Mouse (Mus musculus) frontal cortex, adult 2 months (tissue): ENCODE data around the gene Tnfaip2. TPM values are rescaled to one million over a fixed set of nuclear protein-coding genes. Genes with fewer than 3 reads are reported as not detected.
A peak's percentile ranks its signal among the peaks of the same experiment; 100 is the strongest.

ENCODE experiments used
- DNase-seq, 2 experiments: peaks; one replicate each; pipeline ENCODE4 v3.0.0; 2022; ENCODE audit warnings: low spot score in 1 of 2; ENCODE audit errors: extremely low spot score in 1 of 2
- polyA plus RNA-seq: library from polyadenylated mRNA; depleted of rRNA; stranded (reverse); fragments of >200 nt; gene quantifications from 2 replicates; pipeline ENCODE4 v1.2.3, GENCODE M21; 2012

Tnfaip2 gene
- polyA plus RNA-seq, 1 experiment: 1.0 TPM

- DNase-seq: no peak
Observed at GRCm38 (mm10) chr12:111443921-111444831, 1.9 kb downstream of the Tnfaip2 start.

- no peak for DNase-seq
Observed at GRCm38 (mm10) chr12:111445161-111445889, 3.1 kb downstream of the Tnfaip2 start.

- no peak for DNase-seq
Observed at GRCm38 (mm10) chr12:111445890-111446613, 3.8 kb downstream of the Tnfaip2 start.

GRCm38 (mm10) chr12:111446745-111447144 is 4.5 kb downstream of the Tnfaip2 start:
- DNase-seq: no peak

GRCm38 (mm10) chr12:111447350-111447749 is 5.1 kb downstream of the Tnfaip2 start:
- no peak for DNase-seq

- no peak for DNase-seq
Observed at GRCm38 (mm10) chr12:111447898-111448760, 5.9 kb downstream of the Tnfaip2 start.

GRCm38 (mm10) chr12:111448931-111449705 is 6.8 kb downstream of the Tnfaip2 start:
- DNase-seq: no peak

- no peak for DNase-seq
Observed at GRCm38 (mm10) chr12:111450359-111450758, 8.1 kb downstream of the Tnfaip2 start.

GRCm38 (mm10) chr12:111451561-111451960 is 9.3 kb downstream of the Tnfaip2 start:
- DNase-seq: no peak

- DNase-seq: no peak
Observed at GRCm38 (mm10) chr12:111454021-111454420, 11.8 kb downstream of the Tnfaip2 start.

- no peak for DNase-seq
Observed at GRCm38 (mm10) chr12:111454543-111455280, 12.4 kb downstream of the Tnfaip2 start.

- DNase-seq: no peak
Observed at GRCm38 (mm10) chr12:111455311-111455846, 13.1 kb downstream of the Tnfaip2 start.

- DNase-seq: no peak
Observed at GRCm38 (mm10) chr12:111455860-111456259, 13.6 kb downstream of the Tnfaip2 start.

- no peak for DNase-seq
Observed at GRCm38 (mm10) chr12:111457742-111458141, 15.5 kb downstream of the Tnfaip2 start.

GRCm38 (mm10) chr12:111463570-111463969 is 21.3 kb downstream of the Tnfaip2 start:
- DNase-seq: no peak

GRCm38 (mm10) chr12:111466369-111466768 is 24.1 kb downstream of the Tnfaip2 start:
- no peak for DNase-seq

- DNase-seq: no peak
Observed at GRCm38 (mm10) chr12:111468206-111468605, 25.9 kb downstream of the Tnfaip2 start.

- peak; percentile 17 to 83 for DNase-seq
Observed at GRCm38 (mm10) chr12:111469507-111469906, 27.2 kb downstream of the Tnfaip2 start.
